Mouse (Mus musculus) intestine, postnatal 0 days (tissue): ENCODE measurements at regions not wholly inside any gene's neighbourhood (a gene's known extent, or its start where the extent isn't known, plus 50 kb on each side); places are given as distances from the start of the nearest gene placed in this dataset.

Source experiments
- ATAC-seq: fragments of 200-750 bp; cut with Nextera tagmentation; 2 replicates; pipeline ENCODE4 v1.8.0; 2017; ENCODE audit warnings: mild to moderate bottlenecking, moderate TSS enrichment, moderate library complexity
- H3K27ac ChIP-seq: fragments of 300-500 bp; sonication (generic); 2 replicates; pipeline ENCODE4 v1.5.1; 2014; ENCODE audit warnings: mild to moderate bottlenecking, low read depth, low read length, moderate library complexity
- H3K27me3 ChIP-seq: fragments of 300-500 bp; sonication (generic); replicated peaks from 2 replicates; pipeline ENCODE4 v1.6.1; 2014; ENCODE audit warnings: low read length, mixed read lengths; ENCODE audit not compliant: control insufficient read depth, insufficient read depth
- H3K36me3 ChIP-seq: fragments of 300-500 bp; sonication (generic); 2 replicates; pipeline ENCODE4 v1.6.1; 2014; ENCODE audit warnings: mild to moderate bottlenecking, moderate library complexity; ENCODE audit not compliant: control insufficient read depth, insufficient read depth
- H3K4me1 ChIP-seq: fragments of 300-500 bp; sonication (generic); replicated peaks from 2 replicates; pipeline ENCODE4 v1.6.1; 2014; ENCODE audit warnings: antibody characterized with exemption, low read length, mixed read lengths; ENCODE audit not compliant: control insufficient read depth, insufficient read depth
- H3K4me2 ChIP-seq: fragments of 300-500 bp; sonication (generic); replicated peaks from 2 replicates; pipeline ENCODE4 v1.6.1; 2014; ENCODE audit warnings: low read depth, mild to moderate bottlenecking, moderate library complexity
- H3K4me3 ChIP-seq: fragments of 300-500 bp; sonication (generic); 2 replicates; pipeline ENCODE4 v1.5.1; 2014; ENCODE audit warnings: low read depth, low read length
- H3K9ac ChIP-seq: fragments of 300-500 bp; sonication (generic); 2 replicates; pipeline ENCODE4 v1.6.1; 2014; ENCODE audit warnings: mild to moderate bottlenecking, low read depth, low read length
- H3K9me3 ChIP-seq: fragments of 300-500 bp; sonication (generic); 2 replicates; pipeline ENCODE4 v1.6.1; 2016; ENCODE audit warnings: mixed run types; ENCODE audit not compliant: control insufficient read depth
- CTCF ChIP-seq: sonication (generic); IDR thresholded peaks from 2 replicates; pipeline ENCODE4 v1.5.1; 2016; ENCODE audit warnings: low read depth, mild to moderate bottlenecking, control low read depth, antibody characterized with exemption, moderate library complexity
- WGBS: fragments of 180-500 bp; shearing (Covaris S2); extraction: QIAGEN DNeasy Blood & Tissue Kit; methylation state at CpG from one replicate; pipeline ENCODE4 v1.1.7; 2014; 5-methylcytosine and 5-hydroxymethylcytosine counted together

GRCm38 (mm10) chr2:137715891-137716290 is 540.5 kb upstream of the Btbd3 start:
- Histone ChIP-seq H3K4me1 (no peaks in the 10 kb centered on the region), H3K4me2 (no peak overlapping the region), H3K9me3 (no peaks in the 10 kb centered on the region), H3K27ac (no peak overlapping the region), H3K36me3 (no peaks in the 10 kb centered on the region), H3K27me3 (no peaks in the 10 kb centered on the region), H3K9ac (no peak overlapping the region), H3K4me3 (no peak overlapping the region)
- TF ChIP-seq CTCF, result no peak
- WGBS, result 58% methylated on average over 2 of the region's 2 CpGs
- ATAC-seq, result no peak

- Histone ChIP-seq H3K9ac (no peak overlapping the region), H3K4me2 (no peak overlapping the region), H3K9me3 (no peaks in the 10 kb centered on the region), H3K4me1 (no peaks in the 10 kb centered on the region), H3K36me3 (no peaks in the 10 kb centered on the region), H3K27ac (no peak overlapping the region), H3K4me3 (no peak overlapping the region), H3K27me3 (no peaks in the 10 kb centered on the region)
- no peak for TF ChIP-seq CTCF
- WGBS, result 22% methylated on average over 4 of the region's 4 CpGs
- no peak for ATAC-seq
Measured at GRCm38 (mm10) chr2:137706528-137706988, 549.8 kb upstream of the Btbd3 start.

- no peak overlapping the region for H3K4me2 ChIP-seq
- TF ChIP-seq CTCF, result no peak
- no peak overlapping the region for H3K9ac ChIP-seq
- no peaks in the 10 kb centered on the region for H3K27me3 ChIP-seq
- H3K4me3 ChIP-seq, result no peak overlapping the region
- no peak overlapping the region for H3K27ac ChIP-seq
- WGBS, result 54% methylated on average over 14 of the region's 14 CpGs
- H3K4me1 ChIP-seq, result no peaks in the 10 kb centered on the region
- no peak for ATAC-seq
- no peaks in the 10 kb centered on the region for H3K36me3 ChIP-seq
- H3K9me3 ChIP-seq, result no peaks in the 10 kb centered on the region
Measured at GRCm38 (mm10) chr2:137705724-137706422, 550.5 kb upstream of the Btbd3 start.

GRCm38 (mm10) chr2:137704948-137705723 is 551.2 kb upstream of the Btbd3 start:
- Histone ChIP-seq H3K4me2 (no peak overlapping the region), H3K4me1 (no peaks in the 10 kb centered on the region), H3K4me3 (no peak overlapping the region), H3K27me3 (no peaks in the 10 kb centered on the region), H3K9me3 (no peaks in the 10 kb centered on the region), H3K36me3 (no peaks in the 10 kb centered on the region), H3K9ac (no peak overlapping the region), H3K27ac (no peak overlapping the region)
- 77% methylated on average over 12 of the region's 12 CpGs for WGBS
- TF ChIP-seq CTCF, result no peak
- ATAC-seq, result no peak

GRCm38 (mm10) chr2:137704565-137704947 is 551.8 kb upstream of the Btbd3 start:
- 72% methylated on average over 6 of the region's 6 CpGs for WGBS
- no peaks in the 10 kb centered on the region for H3K4me1 ChIP-seq
- H3K9me3 ChIP-seq, result no peaks in the 10 kb centered on the region
- H3K27me3 ChIP-seq, result no peaks in the 10 kb centered on the region
- no peak overlapping the region for H3K27ac ChIP-seq
- no peak for TF ChIP-seq CTCF
- no peak for ATAC-seq
- H3K4me3 ChIP-seq, result no peak overlapping the region
- no peaks in the 10 kb centered on the region for H3K36me3 ChIP-seq
- no peak overlapping the region for H3K9ac ChIP-seq
- no peak overlapping the region for H3K4me2 ChIP-seq

- Histone ChIP-seq H3K9me3 (no peaks in the 10 kb centered on the region), H3K27ac (no peak overlapping the region), H3K9ac (no peak overlapping the region), H3K27me3 (no peaks in the 10 kb centered on the region), H3K4me3 (no peak overlapping the region), H3K36me3 (no peaks in the 10 kb centered on the region), H3K4me1 (no peaks in the 10 kb centered on the region), H3K4me2 (no peak overlapping the region)
- TF ChIP-seq CTCF, result no peak
- no peak for ATAC-seq
- 66% methylated on average over 3 of the region's 3 CpGs for WGBS
Measured at GRCm38 (mm10) chr2:137704051-137704450, 552.3 kb upstream of the Btbd3 start.
